Mouse (Mus musculus) heart, embryonic 16.5 days (tissue): Measurements from ENCODE around the gene Pop5. TPM values are rescaled to one million over a fixed set of nuclear protein-coding genes. Genes with fewer than 3 reads are reported as not detected.

Experiments
- ATAC-seq: fragments of 200-750 bp; cut with Nextera tagmentation; replicated peaks from 2 replicates; pipeline ENCODE4 v1.8.0; 2017; ENCODE audit warnings: moderate number of reproducible peaks; ENCODE audit not compliant: insufficient read depth, low FRiP score; ENCODE audit errors: extremely low read depth
- H3K27ac ChIP-seq: fragments of 300-500 bp; sonication (generic); 2 replicates; pipeline ENCODE4 v1.5.1; 2014; ENCODE audit warnings: mild to moderate bottlenecking, low read length, control low read depth, moderate library complexity
- H3K27me3 ChIP-seq: fragments of 300-500 bp; sonication (generic); 2 replicates; pipeline ENCODE4 v1.6.1; 2014; ENCODE audit warnings: low read length, mixed read lengths; ENCODE audit not compliant: control insufficient read depth, insufficient read depth
- H3K36me3 ChIP-seq: fragments of 300-500 bp; sonication (generic); 2 replicates; pipeline ENCODE4 v1.6.1; 2014; ENCODE audit not compliant: control insufficient read depth, insufficient read depth
- H3K4me1 ChIP-seq: fragments of 300-500 bp; sonication (generic); 2 replicates; pipeline ENCODE4 v1.6.1; 2014; ENCODE audit warnings: low read length, mixed read lengths; ENCODE audit not compliant: control insufficient read depth, insufficient read depth
- H3K4me2 ChIP-seq: fragments of 300-500 bp; sonication (generic); 2 replicates; pipeline ENCODE4 v1.6.1; 2014; ENCODE audit warnings: low read depth, mild to moderate bottlenecking, control low read depth, low read length
- H3K4me3 ChIP-seq: fragments of 300-500 bp; sonication (generic); 2 replicates; pipeline ENCODE4 v1.5.1; 2014; ENCODE audit warnings: mild to moderate bottlenecking, control low read depth, low read length
- H3K9ac ChIP-seq: fragments of 300-500 bp; sonication (generic); 2 replicates; pipeline ENCODE4 v1.6.1; 2014; ENCODE audit warnings: low read length, control low read depth
- H3K9me3 ChIP-seq: fragments of 300-500 bp; sonication (generic); replicated peaks from 2 replicates; pipeline ENCODE4 v1.6.1; 2016; ENCODE audit warnings: low read length; ENCODE audit not compliant: control insufficient read depth
- WGBS: fragments of 180-500 bp; shearing (Covaris S2); extraction: QIAGEN DNeasy Blood & Tissue Kit; methylation state at CpG from one replicate; pipeline ENCODE4 v1.1.7; 2014; 5-methylcytosine and 5-hydroxymethylcytosine counted together
- polyA plus RNA-seq: library from polyadenylated mRNA; unstranded; fragments of >200 nt; fragmentation: Nextera tagmentation; extraction: Ambion mirVana; gene quantifications from 2 replicates; pipeline ENCODE4 v1.2.1, GENCODE M21; 2015

The Pop5 gene
- polyA plus RNA-seq, 1 experiment from 2014 or later: 70.5 TPM

DNA sequence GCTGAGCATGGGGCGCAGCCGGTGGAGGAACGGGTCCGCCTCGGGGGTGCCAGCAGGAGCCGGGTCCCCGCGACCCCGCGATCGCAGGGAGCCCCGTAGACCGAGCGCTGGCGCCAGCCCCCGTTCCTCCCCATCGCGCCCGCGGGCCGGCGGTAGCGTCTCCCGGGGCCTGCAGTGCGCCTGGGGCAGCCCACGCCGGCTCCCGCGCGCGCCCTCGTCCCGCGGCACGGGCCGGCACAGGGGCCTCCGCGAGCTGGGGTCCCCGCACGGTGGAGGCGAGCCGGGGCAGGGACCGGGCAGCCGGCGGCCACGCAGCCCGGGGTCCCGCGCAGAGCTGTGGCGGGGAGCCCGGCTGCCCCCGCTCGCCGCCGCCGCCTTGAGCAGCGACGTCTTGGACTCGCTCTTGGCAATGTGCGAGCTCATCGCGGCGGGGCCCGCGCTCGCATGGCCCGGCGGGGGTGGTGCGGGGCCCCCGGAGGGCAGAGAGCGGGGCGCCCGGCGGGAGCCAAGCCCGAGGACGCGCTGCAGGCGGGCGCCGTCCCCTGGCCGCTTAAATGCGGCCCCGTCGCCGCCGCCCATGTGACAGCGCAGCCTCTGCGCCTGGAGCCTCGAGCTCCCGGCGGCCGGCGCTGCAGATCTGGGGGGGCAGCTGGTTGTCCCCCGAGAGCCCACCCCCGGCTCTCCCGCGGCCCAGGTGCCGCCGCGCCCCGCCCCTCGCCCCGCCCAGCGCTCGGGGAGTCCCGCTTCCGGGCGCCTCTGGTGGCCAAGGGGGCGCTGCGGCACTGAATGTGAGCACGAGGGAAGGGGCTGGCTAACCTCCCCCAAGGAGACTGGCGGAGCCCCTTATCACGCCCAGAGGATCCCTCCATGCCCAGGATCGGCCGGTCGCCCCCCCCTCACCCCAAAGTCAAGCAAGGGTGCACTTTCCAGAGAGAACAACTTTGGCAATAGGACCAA, 41.7 kb upstream of the Pop5 start, which contains the start of gene Cabp1:
Gene Cabp1 (minus strand): TSS at position 713 of the 957 bp plus-strand sequence.
- ATAC-seq: peak; percentile 54
- Histone ChIP-seq H3K36me3 (no peaks in the 10 kb centered on the region), H3K9ac (peak within 1 kb of the TSS; percentile 45), H3K4me1 (peaks cover 16% of the 10 kb centered on the region), H3K4me3 (peak within 1 kb of the TSS; percentile 57), H3K4me2 (peak within 1 kb of the TSS; percentile 92), H3K27me3 (peaks cover 55% of the 10 kb centered on the region), H3K27ac (no peak within 1 kb of the TSS), H3K9me3 (no peaks in the 10 kb centered on the region)
- WGBS: under 1% methylated on average over 107 of the region's 116 CpGs

GRCm38 (mm10) chr5:115194626-115195221, 40.9 kb upstream of the Pop5 start:
- ATAC-seq: no peak
- H3K4me1 ChIP-seq: peaks cover 16% of the 10 kb centered on the region
- H3K9me3 ChIP-seq: no peaks in the 10 kb centered on the region
- peak overlapping the region; percentile 57 for H3K4me3 ChIP-seq
- H3K9ac ChIP-seq: peak overlapping the region; percentile 45; the same call in 1 of the 2 replicates
- H3K27me3 ChIP-seq: peaks cover 53% of the 10 kb centered on the region
- WGBS: 6% methylated on average over 12 of the region's 12 CpGs
- H3K27ac ChIP-seq: no peak overlapping the region
- H3K36me3 ChIP-seq: no peaks in the 10 kb centered on the region
- H3K4me2 ChIP-seq: peak overlapping the region; percentile 92

GRCm38 (mm10) chr5:115203735-115204561, 31.7 kb upstream of the Pop5 start:
- peaks cover 11% of the 10 kb centered on the region; the same call in 1 of the 2 replicates for H3K4me1 ChIP-seq
- peak overlapping the region; percentile 35 for H3K9ac ChIP-seq
- no peaks in the 10 kb centered on the region for H3K36me3 ChIP-seq
- peak overlapping the region; percentile 41 for H3K4me3 ChIP-seq
- no peak overlapping the region; the same call in 1 of the 2 replicates for H3K27ac ChIP-seq
- ATAC-seq: no peak
- peak overlapping the region; percentile 64 for H3K4me2 ChIP-seq
- 18% methylated on average over 23 of the region's 23 CpGs for WGBS
- H3K9me3 ChIP-seq: no peaks in the 10 kb centered on the region
- peaks cover 14% of the 10 kb centered on the region; the same call in 1 of the 2 replicates for H3K27me3 ChIP-seq

GRCm38 (mm10) chr5:115204562-115205311, 30.9 kb upstream of the Pop5 start:
- Histone ChIP-seq H3K4me2 (peak overlapping the region; percentile 64), H3K9ac (peak overlapping the region; percentile 35), H3K9me3 (no peaks in the 10 kb centered on the region), H3K4me1 (peaks cover 11% of the 10 kb centered on the region; the same call in 1 of the 2 replicates), H3K27ac (no peak overlapping the region), H3K4me3 (peak overlapping the region; percentile 41), H3K27me3 (peaks cover 14% of the 10 kb centered on the region; the same call in 1 of the 2 replicates), H3K36me3 (no peaks in the 10 kb centered on the region)
- WGBS: 4% methylated on average over 31 of the region's 31 CpGs
- no peak; the same call in 1 of the 2 replicates for ATAC-seq

DNA sequence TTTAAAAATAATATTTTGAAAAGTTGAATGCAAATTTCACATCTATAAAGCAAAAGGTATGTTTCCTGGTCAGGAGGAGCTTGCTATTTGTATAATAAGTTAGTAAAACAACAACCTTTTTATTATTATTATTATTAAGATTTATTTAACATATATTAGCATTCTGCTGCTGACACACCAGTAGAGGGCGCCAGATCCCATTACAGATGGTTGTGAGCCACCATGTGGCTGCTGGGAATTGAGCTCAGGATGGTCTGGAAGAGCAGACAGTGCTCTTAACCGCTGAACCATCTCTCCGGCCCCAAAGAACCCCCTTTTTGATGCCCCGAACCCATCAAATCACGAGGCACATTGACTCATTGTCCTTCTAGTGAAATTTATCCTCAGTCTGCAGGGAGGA, 28.4 kb upstream of the Pop5 start:
- H3K27me3 ChIP-seq: peaks cover 14% of the 10 kb centered on the region; the same call in 1 of the 2 replicates
- no peak overlapping the region for H3K9ac ChIP-seq
- peaks cover 11% of the 10 kb centered on the region; the same call in 1 of the 2 replicates for H3K4me1 ChIP-seq
- no peak overlapping the region for H3K4me3 ChIP-seq
- H3K9me3 ChIP-seq: no peaks in the 10 kb centered on the region
- H3K4me2 ChIP-seq: no peak overlapping the region
- 55% methylated on average over 5 of the region's 5 CpGs for WGBS
- H3K27ac ChIP-seq: no peak overlapping the region
- H3K36me3 ChIP-seq: no peaks in the 10 kb centered on the region
- ATAC-seq: no peak

DNA sequence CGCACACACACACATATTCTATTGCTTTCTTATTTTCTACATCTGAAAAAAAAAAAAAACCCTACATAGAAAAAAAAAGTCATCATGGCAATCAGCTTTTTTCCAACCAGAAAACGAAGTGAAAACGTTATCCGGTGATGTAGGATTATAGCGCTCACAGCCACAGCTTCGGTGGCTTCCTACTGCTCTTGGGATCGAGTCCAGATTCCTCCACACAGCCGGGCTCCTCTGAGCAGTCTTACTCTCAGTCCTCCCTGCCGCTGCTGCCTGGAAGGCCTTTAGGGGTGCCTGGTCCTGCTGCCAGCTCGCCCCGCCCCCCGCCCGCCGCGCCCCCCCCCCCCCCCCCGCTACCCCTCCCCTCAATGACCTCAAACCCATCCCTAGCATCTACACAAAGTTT, 27.7 kb upstream of the Pop5 start:
- WGBS: 20% methylated on average over 9 of the region's 16 CpGs
- no peak for ATAC-seq
- no peak overlapping the region for H3K4me2 ChIP-seq

GRCm38 (mm10) chr5:115208601-115209000, 27.0 kb upstream of the Pop5 start:
- 61% methylated on average over 5 of the region's 5 CpGs for WGBS
- Histone ChIP-seq H3K36me3 (no peaks in the 10 kb centered on the region), H3K27me3 (peaks cover 8% of the 10 kb centered on the region; the same call in 1 of the 2 replicates), H3K4me1 (peaks cover 9% of the 10 kb centered on the region; the same call in 1 of the 2 replicates), H3K27ac (no peak overlapping the region), H3K9ac (no peak overlapping the region), H3K4me3 (no peak overlapping the region), H3K4me2 (no peak overlapping the region), H3K9me3 (no peaks in the 10 kb centered on the region)
- ATAC-seq: no peak

More for the DNA sequence above, 27.7 kb upstream of the Pop5 start:
- Histone ChIP-seq H3K4me3 (no peak overlapping the region), H3K27ac (no peak overlapping the region), H3K27me3 (peaks cover 12% of the 10 kb centered on the region; the same call in 1 of the 2 replicates), H3K9me3 (no peaks in the 10 kb centered on the region), H3K4me1 (peaks cover 11% of the 10 kb centered on the region; the same call in 1 of the 2 replicates), H3K9ac (no peak overlapping the region), H3K36me3 (no peaks in the 10 kb centered on the region)

GRCm38 (mm10) chr5:115210380-115210779, 25.3 kb upstream of the Pop5 start:
- 21% methylated on average over 1 of the region's 1 CpGs for WGBS
- no peak for ATAC-seq
- Histone ChIP-seq H3K9ac (no peak overlapping the region), H3K27ac (no peak overlapping the region), H3K27me3 (peaks cover 10% of the 10 kb centered on the region), H3K4me1 (peaks cover 7% of the 10 kb centered on the region), H3K9me3 (no peaks in the 10 kb centered on the region), H3K36me3 (no peaks in the 10 kb centered on the region), H3K4me3 (no peak overlapping the region), H3K4me2 (no peak overlapping the region)
